Mouse (Mus musculus) thymus, postnatal 36 days (tissue): ENCODE measurements around the gene Gm44503.

Experiments
- DNase-seq, 2 experiments: peaks; one replicate each; pipeline ENCODE4 v3.0.0; 2022; ENCODE audit warnings: mixed read lengths in 2 of 2

The Gm44503 gene

DNA sequence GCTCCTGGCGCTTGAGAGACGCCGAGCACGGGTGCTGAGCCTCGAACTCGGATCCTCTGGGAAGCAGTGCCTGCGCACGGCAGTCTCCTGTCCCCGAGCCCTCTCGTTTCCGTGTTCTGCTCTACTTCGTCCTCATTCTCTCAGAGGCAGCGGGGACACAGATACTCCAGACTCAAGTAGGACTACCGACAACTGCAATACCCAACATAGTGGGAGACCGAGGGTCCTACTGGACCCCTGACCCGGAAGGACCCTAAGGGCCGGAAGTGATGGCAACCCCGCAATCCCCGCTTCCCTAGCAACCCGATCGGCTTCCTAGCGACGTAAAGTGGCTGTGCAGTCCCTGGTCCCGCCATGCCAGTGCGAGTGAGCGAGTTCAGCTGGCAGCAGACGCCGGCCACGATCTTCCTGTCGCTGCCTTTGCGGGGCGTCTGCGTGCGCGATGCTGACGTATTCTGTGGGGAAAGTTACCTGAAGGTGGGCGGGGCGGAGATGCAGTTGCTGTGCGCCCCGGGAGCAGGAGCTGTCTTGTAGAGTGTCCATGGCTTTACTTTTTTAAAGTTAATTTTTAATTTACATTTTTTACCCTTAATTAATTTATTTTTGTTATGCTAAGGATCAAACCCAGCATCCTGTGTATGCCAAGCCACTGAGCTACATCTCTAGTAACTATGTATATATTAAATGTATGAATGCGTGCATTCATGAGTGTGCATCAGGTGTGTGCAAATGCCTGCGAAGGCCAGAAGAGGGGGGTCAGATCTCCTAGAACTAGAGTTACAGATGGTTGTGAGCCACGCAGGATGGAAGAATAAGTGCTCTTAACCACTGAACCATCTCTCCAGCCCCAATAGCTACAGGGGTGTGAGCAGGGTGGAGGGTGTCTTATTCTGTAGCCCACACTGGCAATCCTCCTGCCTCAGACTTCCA, at the start of gene Gm44503, which contains the start of gene Dyx1c1:
TSS of gene Gm44503 (plus strand) at position 332 of the 930 bp plus-strand sequence.
TSS of gene Dyx1c1 (plus strand) at position 265 of the 930 bp plus-strand sequence.
- peak; percentile 73 to 84 for DNase-seq

DNA sequence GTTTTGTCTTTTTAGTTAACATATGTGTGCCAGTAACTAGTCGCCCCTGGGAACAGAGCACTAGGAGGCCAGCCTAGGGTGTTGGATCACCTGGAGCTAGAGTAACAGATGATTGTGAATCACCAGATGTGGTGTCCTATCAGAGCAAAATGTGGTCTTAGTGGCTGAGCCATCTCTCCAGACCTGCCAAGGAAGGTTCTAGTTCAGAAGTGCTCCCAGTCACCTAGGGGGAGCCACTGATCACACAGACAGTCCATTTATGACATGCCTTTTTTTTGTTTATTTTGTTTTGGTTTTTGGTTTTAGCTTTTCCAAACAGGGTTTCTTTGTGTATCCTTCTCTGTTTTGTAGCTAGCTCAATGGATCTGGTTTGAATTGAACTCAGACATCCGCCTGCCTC, 47.3 kb upstream of the Gm44503 start:
- no peak for DNase-seq

DNA sequence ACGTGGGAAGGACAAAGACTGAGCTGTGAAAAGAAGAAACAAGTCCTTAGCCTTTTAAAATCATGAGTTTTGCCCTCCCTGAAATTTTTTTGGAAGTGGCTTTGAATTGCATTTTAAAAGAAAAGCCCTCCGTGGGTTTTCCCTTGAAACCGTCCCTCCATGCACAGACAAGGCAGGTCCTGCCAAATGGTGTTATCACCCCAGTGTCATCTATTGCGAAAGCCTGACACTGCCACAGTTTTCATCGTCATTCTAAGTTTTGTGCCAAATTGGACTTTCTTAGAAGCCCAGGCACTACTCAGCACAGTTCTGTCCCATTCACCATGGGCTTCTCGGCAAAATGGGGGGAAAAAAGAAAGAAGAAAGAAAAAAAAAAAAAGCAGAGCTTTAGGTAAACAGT, 45.1 kb upstream of the Gm44503 start:
- no peak for DNase-seq

DNA sequence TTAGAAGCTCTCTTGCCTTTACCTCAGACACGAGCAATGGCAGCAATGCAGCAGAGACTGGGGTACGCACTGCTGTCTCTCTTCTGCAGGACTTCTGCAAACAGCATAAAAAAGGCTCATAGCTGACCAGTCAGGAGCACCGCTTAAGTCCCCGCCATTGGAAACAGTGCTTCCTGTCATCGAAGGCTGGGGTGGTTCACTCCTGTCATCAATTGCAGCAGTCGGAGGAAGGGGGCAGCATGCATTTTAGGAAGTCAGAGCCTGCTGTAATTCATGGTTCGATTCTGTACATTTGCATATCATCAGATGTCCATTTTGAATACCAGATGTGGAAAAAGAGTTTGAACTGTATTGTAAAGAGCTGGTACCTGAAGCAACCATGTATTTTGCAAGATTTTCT, 42.9 kb upstream of the Gm44503 start:
- DNase-seq, result no peak

DNA sequence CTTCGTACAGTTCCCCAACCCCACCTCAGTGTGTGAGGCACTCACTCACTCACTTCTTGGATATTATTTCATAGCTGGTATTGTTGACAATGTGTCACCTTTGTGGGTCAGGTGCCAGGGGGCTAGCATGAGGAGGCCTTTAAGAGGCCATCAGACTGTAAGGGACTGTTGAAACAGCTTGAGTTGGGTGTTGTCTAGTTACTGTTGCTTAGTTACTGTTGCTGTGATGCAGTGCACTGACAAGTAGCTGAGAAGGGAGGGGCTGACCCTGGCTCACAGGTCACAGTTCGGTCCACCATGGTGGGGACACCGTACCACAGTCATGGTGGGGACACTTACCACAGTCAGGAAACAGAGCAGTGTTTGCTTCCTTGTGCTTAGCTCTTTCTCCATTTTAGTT, 35.6 kb upstream of the Gm44503 start:
- no peak for DNase-seq

DNA sequence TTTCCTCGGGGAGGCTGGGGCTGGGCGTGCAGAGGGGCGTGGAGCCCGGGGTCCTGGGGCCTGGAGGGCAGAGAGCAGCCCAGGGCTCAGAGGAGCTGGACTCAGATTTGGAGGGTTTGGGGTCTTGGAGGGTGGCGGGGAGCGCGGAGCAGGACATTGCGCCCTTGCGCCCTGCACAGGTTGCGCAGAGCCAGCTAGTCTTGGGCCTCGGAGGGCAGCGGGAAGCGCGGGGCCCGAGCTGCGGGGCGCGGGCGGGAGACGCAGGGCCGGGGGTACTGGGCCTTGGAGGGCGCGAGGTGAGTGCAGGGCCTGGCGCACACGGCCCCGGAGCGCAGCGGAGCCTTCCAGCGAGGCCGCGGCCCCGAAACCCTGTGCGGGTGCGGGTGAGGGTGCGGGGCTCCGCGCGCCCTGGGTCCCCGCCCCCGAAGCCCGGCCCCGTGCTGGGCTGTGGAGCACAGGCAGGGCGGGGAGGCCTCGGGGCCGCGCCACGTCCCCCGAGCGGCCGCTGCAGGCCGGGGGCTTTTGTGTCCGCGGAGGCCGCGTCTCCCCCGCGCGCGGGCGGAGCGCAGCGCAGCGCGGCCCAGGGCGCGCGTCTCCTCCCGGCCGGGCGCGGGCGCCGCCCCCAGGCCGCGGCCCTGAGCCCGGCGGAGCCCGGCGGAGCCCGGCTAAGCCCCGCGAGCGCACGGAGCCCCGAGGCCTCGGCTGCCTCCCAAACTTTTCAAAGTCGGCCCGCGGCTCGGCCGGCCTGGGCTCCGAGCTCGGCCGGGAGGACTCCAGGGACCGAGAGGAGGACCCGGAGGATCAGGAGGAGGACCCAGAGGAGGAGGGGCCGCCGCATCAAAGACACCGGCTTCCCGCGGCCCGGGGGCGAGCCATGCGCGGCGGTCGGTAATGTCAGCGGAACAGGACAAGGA, 33.4 kb upstream of the Gm44503 start, which contains the start of gene Pygo1:
TSS of gene Pygo1 (plus strand) at position 625 of the 914 bp plus-strand sequence.
- peak in 1 of 2 experiments; percentile 20 for DNase-seq

DNA sequence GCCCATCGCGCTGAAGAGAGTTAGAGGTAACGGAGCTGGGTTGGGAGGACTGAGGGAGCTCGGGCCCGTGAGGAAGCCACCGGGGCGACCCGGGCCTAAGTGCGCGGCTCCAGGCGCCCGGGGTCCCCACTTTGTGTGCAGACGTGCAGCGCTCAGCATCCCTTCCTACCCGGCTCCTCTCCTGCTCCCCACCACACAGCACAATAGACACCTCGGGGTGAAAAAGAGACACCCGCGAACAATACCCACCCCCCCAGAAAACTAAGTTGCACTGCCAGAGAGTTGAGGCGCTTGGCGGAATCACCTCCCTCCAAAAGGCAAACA, 32.8 kb upstream of the Gm44503 start:
- DNase-seq, result no peak

DNA sequence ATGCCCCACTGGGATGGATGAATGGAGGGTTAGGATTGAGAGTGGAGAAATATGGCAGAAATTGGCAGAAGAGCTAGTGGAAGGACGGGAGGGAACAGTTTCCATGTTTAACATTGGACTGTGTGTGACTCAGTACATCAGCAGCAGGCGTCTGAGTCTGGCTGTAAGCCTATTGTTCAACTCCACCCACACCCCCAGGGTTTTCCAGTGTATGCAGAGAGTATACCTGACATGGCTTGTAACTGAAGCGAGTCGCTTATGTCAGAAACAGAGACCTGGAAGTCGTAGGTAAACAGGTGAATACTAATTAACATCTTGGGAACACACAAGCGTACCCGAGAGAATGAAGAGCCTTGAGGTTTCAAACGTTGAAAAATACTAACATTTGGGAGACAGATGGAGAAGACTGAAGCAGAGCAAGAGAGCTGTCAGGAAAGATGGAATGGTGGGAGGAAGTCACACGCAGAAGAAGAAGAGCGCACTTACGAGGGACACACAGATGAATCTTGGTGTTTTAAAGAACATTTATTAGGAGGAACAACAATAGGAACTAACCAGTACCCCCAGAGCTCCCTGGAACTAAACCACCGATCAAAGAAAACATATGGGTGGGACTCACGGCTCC, 27.4 kb upstream of the Gm44503 start:
- DNase-seq, result no peak

DNA sequence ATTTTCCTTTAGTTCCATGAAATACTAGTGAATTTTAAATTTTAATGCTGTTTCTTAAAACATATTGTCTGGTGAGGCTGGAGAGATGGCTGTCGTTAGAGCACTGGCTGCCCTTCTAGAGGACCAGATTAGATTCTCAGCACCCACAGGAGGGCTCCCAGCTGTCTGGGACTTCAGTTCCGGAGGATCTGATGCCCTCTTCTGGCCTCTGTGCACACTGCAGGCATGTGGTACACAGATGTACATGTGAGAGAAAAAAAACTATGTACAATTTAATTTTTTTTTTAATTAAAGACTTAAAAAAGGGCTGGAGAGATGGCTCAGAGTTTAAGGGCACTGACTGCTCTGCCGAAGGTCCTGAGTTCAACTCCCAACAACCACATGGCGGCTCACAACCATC, 23.3 kb upstream of the Gm44503 start:
- DNase-seq, result no peak

DNA sequence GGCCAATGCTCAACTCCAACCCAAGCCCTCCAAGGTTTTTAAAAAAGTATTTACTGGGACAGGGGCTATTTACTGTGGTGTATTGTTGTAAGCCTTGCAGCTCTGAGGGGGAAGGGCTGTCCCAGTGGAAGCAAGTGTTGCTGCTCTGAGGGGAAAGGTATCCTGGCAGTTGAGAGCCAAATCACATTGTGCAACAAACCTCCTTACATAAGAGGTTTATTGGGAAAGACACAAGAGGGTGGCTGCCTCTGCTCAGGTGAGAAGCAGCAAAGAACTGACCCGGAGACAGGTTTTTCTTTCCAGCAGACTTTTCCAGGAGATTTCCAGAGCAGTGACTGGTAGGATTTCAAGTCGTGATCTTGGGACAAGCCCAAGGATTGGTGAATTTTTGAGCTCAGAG, 22.4 kb upstream of the Gm44503 start:
- no peak for DNase-seq

DNA sequence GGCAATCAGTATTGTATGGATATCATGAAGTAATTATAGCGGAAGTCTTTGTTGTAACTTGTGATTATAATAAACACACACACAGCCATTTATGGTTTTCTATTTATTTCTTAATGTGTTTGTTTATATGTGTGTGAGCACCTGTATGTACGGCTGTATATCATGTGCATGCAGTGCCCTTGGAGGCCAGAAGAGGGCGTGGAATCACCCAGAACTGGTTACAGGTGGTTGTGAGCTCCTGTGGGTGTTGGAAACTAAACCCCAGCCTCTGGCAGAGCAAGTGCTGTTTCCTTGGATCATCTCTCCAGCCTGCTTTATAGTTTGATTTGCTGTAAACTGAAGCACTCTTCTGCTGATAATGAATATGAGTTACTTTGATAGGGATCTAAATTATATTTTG, 15.2 kb upstream of the Gm44503 start:
- peak in 1 of 2 experiments; percentile 7 for DNase-seq

DNA sequence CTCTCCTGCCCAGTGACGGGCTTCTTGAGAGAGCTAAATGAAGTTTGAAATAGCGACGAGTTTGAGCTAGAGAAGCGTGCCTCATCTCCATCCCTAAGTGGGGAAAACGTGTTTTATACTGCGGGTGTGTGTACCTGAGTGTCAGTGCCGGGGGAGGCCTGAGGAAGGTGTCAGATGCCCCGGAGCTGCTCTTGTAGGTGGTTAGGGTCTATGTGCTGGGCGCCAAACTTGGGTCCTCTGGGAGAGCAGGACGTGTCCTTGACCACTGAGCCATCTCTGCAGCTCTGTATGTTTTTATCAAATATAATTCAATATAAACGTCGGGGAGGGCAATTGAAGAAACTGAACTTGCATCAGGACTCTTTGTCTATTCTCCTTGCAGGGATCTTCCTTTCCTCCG, 14.4 kb upstream of the Gm44503 start:
- DNase-seq, result no peak

DNA sequence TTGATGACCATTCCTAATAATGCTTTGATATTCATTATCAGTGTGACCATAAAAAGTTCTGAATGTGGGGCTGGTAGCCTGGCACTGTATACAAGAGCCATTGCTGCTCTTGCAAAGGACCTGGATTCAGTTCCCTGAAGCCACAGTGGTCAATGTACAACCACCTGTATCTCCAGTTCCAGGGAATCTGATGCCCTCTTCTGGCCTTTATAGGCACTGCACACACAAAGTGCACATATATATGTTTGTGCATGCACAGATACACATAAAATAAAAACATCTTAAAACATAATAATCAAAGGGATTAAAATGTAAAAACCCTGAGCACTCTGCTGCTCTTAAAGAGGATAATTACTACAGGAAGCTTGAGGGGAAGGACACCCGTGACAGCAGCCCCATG, 11.6 kb upstream of the Gm44503 start:
- no peak for DNase-seq

DNA sequence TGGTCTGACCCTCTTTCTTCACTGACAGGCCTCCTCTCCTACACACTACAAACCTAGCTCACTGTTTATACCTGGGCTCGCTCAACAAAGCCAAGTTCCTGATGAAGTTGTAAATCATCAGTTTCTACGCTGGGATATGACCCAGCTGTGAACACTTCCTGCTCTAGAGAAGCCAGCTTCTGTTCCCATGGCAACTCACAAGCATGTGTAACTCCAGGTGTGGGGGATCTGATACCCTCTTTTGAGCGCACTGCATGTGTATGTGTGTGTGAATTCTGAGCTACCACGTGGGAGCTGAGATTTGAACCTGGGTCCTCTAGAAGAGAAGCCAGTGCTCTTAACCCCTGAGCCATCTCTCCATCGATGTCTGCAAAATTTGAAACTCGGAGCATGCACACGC, 9.1 kb upstream of the Gm44503 start:
- no peak for DNase-seq

DNA sequence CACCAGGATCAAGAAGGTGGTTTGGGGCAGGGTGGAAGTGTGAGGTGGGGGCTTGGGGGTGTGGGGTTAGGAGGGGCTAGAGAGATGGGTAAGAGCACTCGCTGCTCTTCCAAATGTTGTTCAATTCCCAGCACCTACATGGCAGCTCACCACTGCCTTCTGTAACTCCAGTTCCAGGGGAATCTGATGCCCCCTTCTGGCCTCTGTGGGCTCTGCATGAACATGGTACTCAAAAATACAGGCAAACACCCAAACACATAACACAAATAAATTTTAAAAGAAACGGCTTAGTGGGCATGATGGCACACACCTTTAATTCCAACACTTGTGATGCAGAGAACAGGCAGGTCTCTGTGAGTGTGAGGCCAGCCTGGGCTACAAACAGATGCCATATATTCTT, 3.9 kb upstream of the Gm44503 start:
- DNase-seq, result peak; percentile 24 to 38

DNA sequence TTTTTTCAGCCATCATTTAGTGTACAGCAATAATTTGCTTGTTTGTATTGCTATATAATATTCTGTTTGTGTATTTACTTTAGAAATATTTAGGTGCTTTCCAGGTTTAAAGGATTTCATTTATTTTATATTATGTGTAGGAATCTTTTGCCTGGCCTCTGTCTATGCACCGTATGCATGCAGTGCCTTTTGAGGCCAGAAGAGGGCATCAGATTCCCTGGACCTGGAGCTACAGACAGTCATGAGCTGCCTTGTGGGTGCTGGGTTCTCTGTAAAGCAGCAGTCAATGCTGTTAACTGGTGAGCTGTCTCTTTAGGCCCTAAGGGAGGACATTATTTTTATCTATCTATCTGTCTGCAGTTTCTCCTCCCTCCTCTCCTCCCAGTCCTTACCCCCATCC, 3.1 kb upstream of the Gm44503 start:
- peak; percentile 54 to 59 for DNase-seq

DNA sequence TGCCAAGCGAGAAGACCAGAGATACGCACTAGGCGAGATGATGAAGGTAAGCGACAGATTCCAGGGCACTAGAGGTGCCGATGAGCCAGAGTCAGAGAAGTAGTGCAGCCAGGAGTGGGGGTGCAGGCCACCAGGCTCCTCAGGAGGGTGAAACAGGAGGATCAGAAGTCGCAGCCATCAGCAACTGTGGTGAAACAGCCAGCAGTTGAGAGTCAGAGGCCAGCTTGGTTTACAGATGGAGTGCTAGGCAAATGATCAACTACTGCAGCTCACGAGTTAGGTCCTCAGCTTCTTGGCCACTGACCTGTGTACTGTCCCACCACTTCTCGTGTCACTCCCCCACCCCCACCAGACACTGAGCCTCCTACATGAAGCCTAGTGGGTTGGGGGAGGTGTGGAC, 2.7 kb downstream of the Gm44503 start:
- peak; percentile 5 to 18 for DNase-seq

DNA sequence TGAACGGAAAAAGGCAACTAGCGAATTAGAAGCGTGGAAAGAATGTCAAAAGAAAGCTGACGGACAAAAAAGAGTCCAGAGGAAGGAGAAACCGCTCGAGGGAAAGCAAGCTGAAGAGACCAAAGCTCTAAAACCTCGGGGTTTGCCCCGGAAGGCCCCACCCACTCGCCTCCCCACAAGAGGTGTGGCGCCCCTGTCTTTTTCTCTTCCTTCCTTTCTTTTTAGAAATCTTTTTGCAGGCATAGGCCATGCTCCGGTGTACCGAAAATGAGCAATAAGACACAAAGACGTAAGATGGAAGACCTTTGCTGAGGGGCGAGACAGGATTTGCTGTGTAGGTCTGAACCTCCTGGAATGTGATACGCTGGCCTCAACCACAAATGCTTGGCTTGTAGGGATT, 3.3 kb downstream of the Gm44503 start:
- DNase-seq, result peak; percentile 75 to 77

DNA sequence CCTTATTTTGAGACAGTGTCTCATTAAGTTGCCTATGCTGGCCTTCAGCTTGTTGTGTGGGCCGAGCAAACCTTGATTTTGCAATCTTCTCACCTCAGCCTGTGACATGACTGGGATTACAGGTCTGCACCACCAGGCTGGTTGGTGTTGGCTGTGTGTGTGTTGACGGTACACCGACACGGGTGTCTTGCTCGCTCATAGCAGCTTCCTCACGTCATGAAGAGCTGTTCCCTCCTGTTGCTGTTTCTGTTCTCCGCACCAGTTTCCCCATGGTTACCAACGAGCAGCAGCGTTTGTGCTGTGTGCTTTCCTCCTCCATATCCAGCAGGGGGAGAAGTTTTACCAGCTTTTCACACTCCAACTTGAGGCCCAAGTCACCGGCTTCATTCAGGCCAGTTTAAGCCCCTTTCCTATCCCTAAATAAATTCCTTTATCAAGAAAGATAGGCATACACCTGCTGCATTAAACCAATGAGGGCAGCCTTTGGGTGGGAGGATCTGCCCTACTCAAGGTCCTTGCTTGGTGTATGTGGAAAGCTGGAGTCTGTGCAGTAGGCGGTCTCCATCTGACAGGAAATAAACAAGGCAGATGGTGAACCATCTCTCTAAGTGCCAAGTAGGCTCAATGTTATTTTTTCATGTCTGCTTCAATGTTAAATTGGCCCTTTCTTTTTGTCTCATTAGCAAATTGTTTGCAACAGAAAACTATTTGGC, 9.9 kb downstream of the Gm44503 start:
- peak; percentile 48 to 51 for DNase-seq

DNA sequence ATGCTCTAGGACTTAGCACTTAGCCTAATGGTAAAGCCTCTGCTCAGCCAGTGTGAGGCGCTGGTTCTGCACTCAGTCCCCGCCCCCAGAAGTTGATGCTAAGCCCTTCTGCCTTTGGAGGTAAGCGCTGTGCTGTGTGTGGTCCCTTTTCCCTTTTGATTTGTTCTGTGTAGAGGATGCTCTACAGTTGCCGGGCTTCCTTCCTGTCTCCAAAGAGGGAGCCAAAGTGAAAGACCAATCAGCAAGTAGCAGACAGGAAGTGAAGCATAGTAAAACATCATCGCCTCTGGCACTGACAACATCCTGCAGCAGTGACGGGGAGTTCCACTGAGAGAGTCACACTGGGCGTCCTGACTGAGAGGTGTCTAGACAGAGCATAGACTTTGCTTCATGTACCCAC, 11.2 kb downstream of the Gm44503 start:
- DNase-seq, result peak in 1 of 2 experiments; percentile 35

DNA sequence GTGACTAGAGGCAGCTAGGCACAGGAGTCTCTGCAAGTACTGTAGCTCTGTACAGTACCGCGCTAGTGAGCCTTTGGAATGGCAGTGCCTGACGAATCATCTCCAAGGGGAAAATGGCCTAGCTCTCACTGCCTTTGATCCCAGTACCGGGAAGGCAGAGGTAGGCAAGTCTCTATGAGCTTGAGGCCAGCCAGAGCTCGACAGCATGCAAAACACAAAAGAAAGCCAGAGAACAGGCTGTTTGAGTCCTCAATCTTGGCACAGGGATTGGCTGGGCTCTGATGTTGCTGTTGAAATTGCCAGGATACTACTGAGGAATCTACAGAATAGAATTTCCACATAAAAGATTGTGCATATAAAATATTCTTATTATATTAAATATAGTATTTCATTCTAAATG, 13.8 kb downstream of the Gm44503 start:
- DNase-seq, result no peak

DNA sequence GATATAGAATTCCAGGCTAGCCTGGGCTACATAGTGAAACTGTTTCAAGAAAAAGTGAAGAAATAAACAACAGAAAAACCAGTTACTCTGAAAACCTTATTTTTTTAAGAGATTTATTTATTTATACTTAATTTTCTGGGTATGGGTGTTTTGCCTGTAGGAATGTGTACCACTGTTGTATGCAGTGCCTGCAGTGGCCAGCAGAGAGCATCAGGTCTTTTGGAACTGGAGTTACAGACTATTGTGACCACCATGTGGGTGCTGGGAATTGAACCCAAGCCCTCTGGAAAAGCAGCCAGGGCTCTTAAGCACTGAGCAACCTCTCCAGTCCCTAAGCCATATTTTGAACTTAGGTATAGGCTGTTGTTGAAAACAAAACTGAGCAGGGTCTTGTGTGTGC, 14.3 kb downstream of the Gm44503 start:
- DNase-seq, result no peak
